Mouse (Mus musculus) embryonic facial prominence, embryonic 14.5 days (tissue): Measurements from ENCODE around the gene Abat. TPM values are rescaled to one million over a fixed set of nuclear protein-coding genes. Genes with fewer than 3 reads are reported as not detected.

Source experiments
- ATAC-seq: fragments of 200-750 bp; cut with Nextera tagmentation; 2 replicates; pipeline ENCODE4 v1.8.0; 2017; ENCODE audit warnings: low read depth, moderate number of reproducible peaks, moderate TSS enrichment
- DNase-seq: peaks from one replicate; pipeline ENCODE4 v3.0.0-alpha.2; 2015; ENCODE audit warnings: low spot score
- H3K27ac ChIP-seq: fragments of 300-500 bp; sonication (generic); replicated peaks from 2 replicates; pipeline ENCODE4 v1.5.1; 2014; ENCODE audit warnings: low read depth, mild to moderate bottlenecking, low read length, moderate library complexity
- H3K27me3 ChIP-seq: fragments of 300-500 bp; sonication (generic); replicated peaks from 2 replicates; pipeline ENCODE4 v1.6.1; 2014; ENCODE audit warnings: low read length; ENCODE audit not compliant: control insufficient read depth, insufficient read depth
- H3K36me3 ChIP-seq: fragments of 300-500 bp; sonication (generic); 2 replicates; pipeline ENCODE4 v1.6.1; 2014; ENCODE audit warnings: low read length, mixed read lengths; ENCODE audit not compliant: control insufficient read depth, insufficient read depth
- H3K4me1 ChIP-seq: fragments of 300-500 bp; sonication (generic); 2 replicates; pipeline ENCODE4 v1.6.1; 2014; ENCODE audit warnings: antibody characterized with exemption, low read length; ENCODE audit not compliant: control insufficient read depth, insufficient read depth
- H3K4me2 ChIP-seq: fragments of 300-500 bp; sonication (generic); 2 replicates; pipeline ENCODE4 v1.6.1; 2014; ENCODE audit warnings: low read depth, mild to moderate bottlenecking, low read length, moderate library complexity, mixed read lengths
- H3K4me3 ChIP-seq: fragments of 300-500 bp; sonication (generic); 2 replicates; pipeline ENCODE4 v1.5.1; 2014; ENCODE audit warnings: low read depth, mild to moderate bottlenecking, low read length
- H3K9ac ChIP-seq: fragments of 300-500 bp; sonication (generic); 2 replicates; pipeline ENCODE4 v1.6.1; 2014; ENCODE audit warnings: low read depth, mild to moderate bottlenecking, low read length, moderate library complexity, mixed read lengths
- H3K9me3 ChIP-seq: fragments of 300-500 bp; sonication (generic); 2 replicates; pipeline ENCODE4 v1.6.1; 2016; ENCODE audit warnings: low read length; ENCODE audit not compliant: control insufficient read depth
- WGBS: fragments of 180-500 bp; shearing (Covaris S2); extraction: QIAGEN DNeasy Blood & Tissue Kit; methylation state at CpG from one replicate; pipeline ENCODE4 v1.1.7; 2014; 5-methylcytosine and 5-hydroxymethylcytosine counted together
- polyA plus RNA-seq: library from polyadenylated mRNA; unstranded; fragments of >200 nt; fragmentation: Nextera tagmentation; extraction: Ambion mirVana; gene quantifications from 2 replicates; pipeline ENCODE4 v1.2.1, GENCODE M21; 2014

The Abat gene
- polyA plus RNA-seq, 1 experiment from 2014 or later = 18.0 TPM

DNA sequence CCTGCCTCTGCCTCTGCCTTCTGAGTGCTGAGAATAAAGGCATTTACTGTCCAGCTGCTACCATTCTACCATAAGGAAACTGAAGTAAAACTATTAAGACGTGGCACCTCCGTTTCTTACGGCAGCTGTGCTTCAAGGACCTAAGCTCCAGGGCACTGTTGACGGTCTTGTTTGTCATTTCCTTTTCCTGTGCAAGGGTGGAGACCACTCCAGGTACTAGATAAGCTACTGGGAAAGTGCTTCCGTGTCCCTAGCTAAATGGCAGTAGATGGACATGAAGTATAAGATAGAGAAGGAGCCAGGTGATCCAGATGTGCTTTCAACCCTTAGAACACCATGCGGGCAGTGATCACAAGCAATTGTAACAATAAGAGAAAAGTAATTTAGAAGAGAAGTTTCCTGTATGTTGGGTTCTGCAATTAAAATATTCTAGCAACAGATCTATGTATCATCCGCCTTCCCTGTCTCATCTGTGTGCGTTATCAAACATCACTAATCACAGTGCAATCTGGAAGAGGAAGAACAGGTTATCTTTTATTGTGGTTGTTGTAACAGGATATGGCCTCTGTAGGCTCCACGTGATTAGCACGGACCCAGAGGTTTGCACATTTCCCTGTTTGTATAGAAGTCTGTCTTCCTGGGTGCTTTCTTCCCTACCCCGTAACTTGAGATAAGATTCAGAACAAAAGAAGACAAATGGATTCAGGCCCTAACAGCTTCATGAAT lies 126.4 kb downstream of the Abat start:
- WGBS = 89% methylated on average over 11 of the region's 11 CpGs
- Histone ChIP-seq H3K9me3 (no peaks in the 10 kb centered on the region), H3K27me3 (no peaks in the 10 kb centered on the region), H3K9ac (no peak overlapping the region), H3K4me1 (peaks cover 13% of the 10 kb centered on the region; the same call in 1 of the 2 replicates), H3K4me3 (no peak overlapping the region), H3K4me2 (no peak overlapping the region), H3K27ac (no peak overlapping the region), H3K36me3 (peaks cover 37% of the 10 kb centered on the region)
- no peak for DNase-seq
- no peak for ATAC-seq

DNA sequence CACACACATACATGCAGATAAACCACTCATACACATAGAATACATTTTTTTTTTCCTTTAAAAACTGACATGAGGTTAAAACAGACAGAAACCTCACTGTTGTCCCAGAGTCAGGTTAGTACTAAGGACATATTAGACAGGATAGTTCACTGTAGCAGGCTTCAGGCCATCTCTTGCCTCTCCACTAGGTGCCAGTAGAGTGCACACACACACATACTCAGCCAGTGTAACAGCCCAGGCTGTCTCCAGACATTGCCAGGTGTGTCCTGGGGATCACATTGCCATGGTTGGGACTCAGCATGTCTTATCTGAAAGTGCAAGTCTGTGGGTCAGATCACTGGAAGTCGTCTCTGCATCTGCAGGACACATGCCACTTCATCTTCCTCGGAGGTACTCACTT lies 130.6 kb downstream of the Abat start:
- H3K4me2 ChIP-seq = no peak overlapping the region
- no peak overlapping the region for H3K4me3 ChIP-seq
- no peaks in the 10 kb centered on the region for H3K27me3 ChIP-seq
- no peak overlapping the region for H3K27ac ChIP-seq
- DNase-seq (peak; percentile 14), ATAC-seq (peak; percentile 87)
- no peak overlapping the region for H3K9ac ChIP-seq
- H3K4me1 ChIP-seq = no peaks in the 10 kb centered on the region
- WGBS = 82% methylated on average over 2 of the region's 2 CpGs
- peaks cover 65% of the 10 kb centered on the region for H3K36me3 ChIP-seq
- H3K9me3 ChIP-seq = no peaks in the 10 kb centered on the region

DNA sequence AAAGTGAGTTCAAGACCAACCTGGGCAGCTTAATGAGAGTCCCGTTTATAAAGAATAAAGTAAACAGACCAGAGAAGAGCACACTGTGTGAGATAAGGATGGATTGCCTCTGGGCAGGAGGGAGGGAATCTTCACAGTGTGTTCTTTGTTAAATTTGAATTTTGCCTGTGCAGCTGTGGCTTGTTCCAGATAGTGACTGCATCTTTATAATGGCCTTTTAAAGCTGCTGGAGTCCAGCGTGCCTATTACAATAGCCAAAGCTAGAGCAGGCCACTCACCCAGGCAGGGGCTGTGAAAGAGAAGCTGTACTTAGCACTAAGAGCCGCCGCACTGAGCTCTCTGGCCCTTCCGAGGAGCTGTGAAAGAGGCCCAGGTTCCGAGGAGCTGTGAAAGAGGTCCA lies 132.3 kb downstream of the Abat start:
- ATAC-seq (no peak), DNase-seq (no peak)
- H3K4me2 ChIP-seq = no peak overlapping the region
- no peaks in the 10 kb centered on the region for H3K9me3 ChIP-seq
- no peaks in the 10 kb centered on the region for H3K27me3 ChIP-seq
- no peak overlapping the region for H3K27ac ChIP-seq
- no peak overlapping the region for H3K4me3 ChIP-seq
- peaks cover 78% of the 10 kb centered on the region for H3K36me3 ChIP-seq
- no peaks in the 10 kb centered on the region for H3K4me1 ChIP-seq
- 89% methylated on average over 6 of the region's 6 CpGs for WGBS
- H3K9ac ChIP-seq = no peak overlapping the region

DNA sequence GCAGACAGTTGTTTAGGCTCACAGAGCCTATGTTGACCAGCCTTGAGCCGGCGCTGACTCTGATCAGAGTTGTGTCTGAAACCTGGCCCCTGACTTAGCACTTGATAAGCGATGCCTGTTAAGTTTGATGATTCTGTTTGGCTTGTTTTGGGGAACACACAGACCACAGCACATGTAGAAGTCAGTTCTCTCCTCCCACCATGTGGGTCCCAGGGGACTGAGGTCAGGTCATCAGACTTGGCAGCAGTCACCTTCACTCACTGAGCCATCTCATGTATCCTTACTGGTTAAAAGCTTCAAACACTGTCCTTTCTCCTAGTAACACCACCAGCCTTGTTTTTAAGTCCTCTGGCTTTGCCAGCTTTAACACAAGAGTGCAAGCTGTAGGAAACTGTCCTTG lies 136.8 kb downstream of the Abat start:
- peaks cover 81% of the 10 kb centered on the region for H3K36me3 ChIP-seq
- ATAC-seq = no peak
- no peak for DNase-seq
- no peak overlapping the region for H3K9ac ChIP-seq
- H3K4me1 ChIP-seq = no peaks in the 10 kb centered on the region
- H3K27ac ChIP-seq = no peak overlapping the region
- no peak overlapping the region for H3K4me3 ChIP-seq
- no peaks in the 10 kb centered on the region for H3K27me3 ChIP-seq
- no peak overlapping the region for H3K4me2 ChIP-seq
- 86% methylated on average over 3 of the region's 3 CpGs for WGBS
- no peaks in the 10 kb centered on the region for H3K9me3 ChIP-seq

DNA sequence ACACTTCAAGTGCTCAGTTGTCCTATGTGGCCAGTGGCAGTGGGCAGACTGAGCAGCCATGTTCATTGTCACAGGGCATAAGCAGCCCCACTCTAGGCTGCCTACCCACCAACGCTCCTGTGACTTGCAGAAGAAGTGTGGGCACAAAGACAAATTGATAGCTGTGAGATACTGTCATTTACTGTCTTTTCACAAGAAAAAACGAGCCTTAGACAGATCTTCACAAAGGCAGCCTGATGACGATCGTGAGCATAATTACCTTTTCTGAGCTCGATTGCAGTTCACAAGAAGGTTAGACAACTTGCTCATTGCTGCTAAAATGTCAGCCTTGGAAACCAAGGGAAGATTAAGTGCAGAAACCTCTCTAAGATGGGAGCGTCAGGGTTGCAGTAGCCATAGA lies 141.9 kb downstream of the Abat start:
- no peak overlapping the region for H3K9ac ChIP-seq
- DNase-seq (no peak), ATAC-seq (no peak)
- no peak overlapping the region for H3K27ac ChIP-seq
- H3K4me1 ChIP-seq = no peaks in the 10 kb centered on the region
- WGBS = 84% methylated on average over 6 of the region's 6 CpGs
- H3K27me3 ChIP-seq = no peaks in the 10 kb centered on the region
- H3K4me3 ChIP-seq = no peak overlapping the region
- peaks cover 79% of the 10 kb centered on the region for H3K36me3 ChIP-seq
- no peak overlapping the region for H3K4me2 ChIP-seq
- no peaks in the 10 kb centered on the region for H3K9me3 ChIP-seq

DNA sequence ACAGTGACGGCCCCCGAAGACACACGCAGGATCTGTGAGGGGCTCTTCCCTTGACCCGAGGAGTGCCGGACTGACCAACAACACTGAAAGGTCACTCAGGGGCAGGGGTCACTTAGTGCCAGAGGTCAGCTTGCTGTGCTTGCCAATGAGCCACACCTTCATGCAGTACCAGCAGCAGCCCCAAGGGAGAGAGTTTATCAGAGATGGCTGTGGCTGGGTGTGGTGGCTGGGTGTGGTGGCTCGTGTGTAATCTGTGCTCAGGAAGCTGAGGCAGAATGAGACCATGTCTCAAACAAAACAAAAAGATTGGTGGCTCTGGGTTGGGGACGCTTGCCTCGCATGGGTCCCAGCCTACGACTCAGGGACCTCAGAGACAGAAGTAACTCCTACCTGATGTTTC lies 142.4 kb downstream of the Abat start:
- Histone ChIP-seq H3K36me3 (peaks cover 80% of the 10 kb centered on the region), H3K4me1 (no peaks in the 10 kb centered on the region), H3K27ac (no peak overlapping the region), H3K9me3 (no peaks in the 10 kb centered on the region), H3K4me3 (no peak overlapping the region), H3K9ac (no peak overlapping the region), H3K4me2 (no peak overlapping the region), H3K27me3 (no peaks in the 10 kb centered on the region)
- 72% methylated on average over 9 of the region's 9 CpGs for WGBS
- DNase-seq (no peak), ATAC-seq (no peak; the same call in 1 of the 2 replicates)

DNA sequence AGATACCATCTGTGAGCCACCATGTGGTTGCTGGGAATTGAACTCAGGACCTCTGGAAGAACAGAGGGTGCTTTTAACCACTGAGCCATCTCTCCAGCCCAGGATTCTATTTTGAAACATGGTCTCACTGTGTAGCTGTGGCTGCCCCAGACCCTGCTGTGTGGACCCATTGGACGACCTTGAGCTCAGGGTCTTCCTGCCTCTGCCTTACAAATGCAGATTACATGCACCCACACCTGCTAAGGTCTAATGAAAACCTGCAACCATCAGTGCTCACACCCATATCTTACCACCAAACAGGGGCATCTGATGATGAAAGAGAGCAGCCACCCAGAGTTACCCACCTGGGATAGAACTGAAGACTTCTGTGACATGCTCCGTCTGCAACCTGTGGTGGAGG lies 143.0 kb downstream of the Abat start:
- no peak for DNase-seq
- Histone ChIP-seq H3K36me3 (peaks cover 74% of the 10 kb centered on the region), H3K27me3 (no peaks in the 10 kb centered on the region), H3K27ac (no peak overlapping the region), H3K4me1 (no peaks in the 10 kb centered on the region), H3K9ac (no peak overlapping the region), H3K4me2 (no peak overlapping the region), H3K9me3 (no peaks in the 10 kb centered on the region), H3K4me3 (no peak overlapping the region)
- no peak for ATAC-seq
- WGBS = 78% methylated on average over 2 of the region's 2 CpGs

DNA sequence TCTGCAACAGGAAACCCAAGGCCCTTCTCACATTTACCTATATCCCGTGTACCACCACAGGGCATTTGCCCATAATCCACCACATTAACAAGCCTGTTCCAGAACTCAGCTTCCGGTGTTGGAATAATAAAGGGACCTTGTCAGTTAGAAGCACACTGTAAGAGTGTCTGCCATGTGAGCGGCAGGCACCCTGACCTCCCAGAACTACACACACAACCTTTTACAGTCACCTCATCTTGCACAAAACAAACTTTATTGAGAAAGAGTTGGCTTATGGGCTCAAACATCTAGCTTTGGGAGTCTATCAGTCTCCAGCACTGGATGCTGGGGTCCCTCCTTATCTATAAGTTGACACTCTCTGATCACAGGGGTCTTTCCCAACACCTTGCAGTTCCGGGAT lies 145.1 kb downstream of the Abat start:
- no peak overlapping the region for H3K4me2 ChIP-seq
- ATAC-seq = no peak
- H3K36me3 ChIP-seq = peaks cover 70% of the 10 kb centered on the region
- WGBS = 76% methylated on average over 4 of the region's 4 CpGs
- no peak overlapping the region for H3K27ac ChIP-seq
- no peaks in the 10 kb centered on the region for H3K9me3 ChIP-seq
- no peak overlapping the region for H3K9ac ChIP-seq
- DNase-seq = no peak
- no peaks in the 10 kb centered on the region for H3K4me1 ChIP-seq
- no peaks in the 10 kb centered on the region for H3K27me3 ChIP-seq
- no peak overlapping the region for H3K4me3 ChIP-seq

DNA sequence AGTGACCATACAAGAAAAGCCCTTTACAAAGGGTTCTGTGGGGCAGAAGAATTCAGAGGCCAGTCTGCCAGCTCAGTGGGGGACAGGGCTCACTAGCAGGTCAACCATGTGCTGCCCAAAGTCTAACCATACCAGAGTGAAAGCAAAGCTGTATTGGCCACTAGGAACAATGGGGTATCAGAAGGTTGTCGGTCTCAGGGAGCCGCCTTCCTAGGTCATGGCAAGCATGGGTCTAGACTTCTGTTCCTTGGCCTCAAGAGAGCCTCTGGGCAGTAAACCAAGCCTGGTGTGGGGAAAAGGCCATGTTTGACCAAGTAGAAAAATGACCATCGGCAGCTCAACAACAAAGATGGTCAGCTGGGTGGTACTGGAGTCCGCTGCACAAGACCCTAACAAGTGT lies 145.5 kb downstream of the Abat start:
- no peak overlapping the region for H3K27ac ChIP-seq
- ATAC-seq (no peak), DNase-seq (no peak)
- H3K9me3 ChIP-seq = no peaks in the 10 kb centered on the region
- no peaks in the 10 kb centered on the region for H3K27me3 ChIP-seq
- H3K4me1 ChIP-seq = no peaks in the 10 kb centered on the region
- WGBS = 94% methylated on average over 4 of the region's 4 CpGs
- H3K9ac ChIP-seq = no peak overlapping the region
- peaks cover 71% of the 10 kb centered on the region for H3K36me3 ChIP-seq
- no peak overlapping the region for H3K4me2 ChIP-seq
- H3K4me3 ChIP-seq = no peak overlapping the region
